Mouse (Mus musculus) liver, embryonic 12.5 days (tissue): ENCODE data around the gene Akap13. TPM values are rescaled to one million over a fixed set of nuclear protein-coding genes. Genes with fewer than 3 reads are reported as not detected.
"Not testable (repeated sequence)": the region's sequence is repeated elsewhere in the genome, so short reads cannot be mapped to it uniquely, and the experiment has no call there.

Experiments used
- ATAC-seq: fragments of 200-750 bp; cut with Nextera tagmentation; 2 replicates; pipeline ENCODE4 v1.8.0; 2017; ENCODE audit warnings: moderate number of reproducible peaks, mild to moderate bottlenecking, moderate library complexity
- H3K27ac ChIP-seq: fragments of 300-500 bp; sonication (generic); 2 replicates; pipeline ENCODE4 v1.5.1; 2016; ENCODE audit warnings: mild to moderate bottlenecking
- H3K27me3 ChIP-seq: fragments of 300-500 bp; sonication (generic); replicated peaks from 2 replicates; pipeline ENCODE4 v1.6.1; 2016; ENCODE audit warnings: mild to moderate bottlenecking, moderate library complexity
- H3K36me3 ChIP-seq: fragments of 300-500 bp; sonication (generic); 2 replicates; pipeline ENCODE4 v1.6.1; 2016; ENCODE audit warnings: mild to moderate bottlenecking, moderate library complexity
- H3K4me1 ChIP-seq: fragments of 300-500 bp; sonication (generic); 2 replicates; pipeline ENCODE4 v1.6.1; 2016
- H3K4me2 ChIP-seq: fragments of 300-500 bp; sonication (generic); 2 replicates; pipeline ENCODE4 v1.6.1; 2016; ENCODE audit warnings: mild to moderate bottlenecking, moderate library complexity
- H3K4me3 ChIP-seq: fragments of 300-500 bp; sonication (generic); 2 replicates; pipeline ENCODE4 v1.5.1; 2016; ENCODE audit warnings: mild to moderate bottlenecking, moderate library complexity
- H3K9ac ChIP-seq: fragments of 300-500 bp; sonication (generic); 2 replicates; pipeline ENCODE4 v1.6.1; 2016; ENCODE audit warnings: mild to moderate bottlenecking, moderate library complexity
- H3K9me3 ChIP-seq: fragments of 300-500 bp; sonication (generic); replicated peaks from 2 replicates; pipeline ENCODE4 v1.6.1; 2016; ENCODE audit warnings: mild to moderate bottlenecking, moderate library complexity
- WGBS: fragments of 180-500 bp; shearing (Covaris S2); methylation state at CpG from one replicate; pipeline ENCODE4 v1.1.7; 2016; ENCODE audit not compliant: insufficient replicate concordance; 5-methylcytosine and 5-hydroxymethylcytosine counted together
- polyA plus RNA-seq: library from polyadenylated mRNA; unstranded; fragments of >200 nt; fragmentation: Nextera tagmentation; extraction: Ambion mirVana; gene quantifications from 2 replicates; pipeline ENCODE4 v1.2.1, GENCODE M21; 2016

Gene Akap13
- polyA plus RNA-seq, 1 experiment from 2014 or later: 37.9 TPM

DNA sequence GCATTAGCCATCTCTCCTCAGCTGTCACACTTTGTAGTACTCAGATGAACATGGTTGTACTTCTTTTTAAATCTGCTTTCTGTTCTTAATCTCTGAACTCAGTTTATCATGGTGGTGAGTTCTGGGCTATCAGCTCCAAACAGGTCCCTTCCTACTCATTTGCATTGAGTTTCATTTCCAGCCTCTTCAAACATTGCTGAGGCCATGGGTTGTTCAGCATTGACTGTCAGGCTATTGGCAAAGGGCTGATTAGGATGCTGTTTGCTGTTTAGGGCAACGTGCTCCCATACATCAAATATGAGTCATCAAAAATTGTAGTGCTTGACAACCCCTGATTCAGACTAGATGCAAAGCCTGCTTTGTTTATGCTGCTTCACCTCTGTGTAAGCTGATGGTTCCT, 268.7 kb downstream of the Akap13 start:
- Histone ChIP-seq H3K4me3 (no peak overlapping the region), H3K4me1 (peaks cover 12% of the 10 kb centered on the region), H3K27me3 (no peaks in the 10 kb centered on the region), H3K36me3 (peaks cover 93% of the 10 kb centered on the region), H3K4me2 (no peak overlapping the region), H3K9ac (no peak overlapping the region), H3K9me3 (no peaks in the 10 kb centered on the region), H3K27ac (no peak overlapping the region)
- ATAC-seq: peak; percentile 49
- 29% methylated on average over 1 of the region's 1 CpGs for WGBS

DNA sequence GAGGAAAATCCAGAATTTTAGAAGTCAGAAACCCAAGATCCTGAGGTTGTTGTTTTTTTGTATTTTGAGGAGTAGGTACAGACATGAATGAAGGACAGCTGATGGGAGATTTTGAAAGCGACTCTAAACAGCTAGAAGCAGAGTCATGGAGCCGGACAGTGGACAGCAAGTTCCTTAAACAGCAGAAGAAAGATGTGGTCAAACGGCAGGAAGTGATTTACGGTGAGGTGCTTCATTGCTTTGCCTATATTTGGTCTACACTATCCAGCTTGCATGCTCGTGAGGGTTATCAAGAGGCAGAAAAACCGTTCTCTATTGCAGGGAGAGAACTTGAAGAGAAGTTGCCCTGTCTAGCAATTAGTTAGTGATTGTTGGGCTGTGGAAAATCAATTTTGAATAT, 270.6 kb downstream of the Akap13 start:
- Histone ChIP-seq H3K4me2 (no peak overlapping the region), H3K4me1 (peaks cover 12% of the 10 kb centered on the region), H3K9me3 (no peaks in the 10 kb centered on the region), H3K9ac (no peak overlapping the region), H3K27ac (no peak overlapping the region), H3K4me3 (no peak overlapping the region), H3K36me3 (peaks cover 95% of the 10 kb centered on the region), H3K27me3 (no peaks in the 10 kb centered on the region)
- ATAC-seq: no peak
- WGBS: 44% methylated on average over 6 of the region's 6 CpGs

DNA sequence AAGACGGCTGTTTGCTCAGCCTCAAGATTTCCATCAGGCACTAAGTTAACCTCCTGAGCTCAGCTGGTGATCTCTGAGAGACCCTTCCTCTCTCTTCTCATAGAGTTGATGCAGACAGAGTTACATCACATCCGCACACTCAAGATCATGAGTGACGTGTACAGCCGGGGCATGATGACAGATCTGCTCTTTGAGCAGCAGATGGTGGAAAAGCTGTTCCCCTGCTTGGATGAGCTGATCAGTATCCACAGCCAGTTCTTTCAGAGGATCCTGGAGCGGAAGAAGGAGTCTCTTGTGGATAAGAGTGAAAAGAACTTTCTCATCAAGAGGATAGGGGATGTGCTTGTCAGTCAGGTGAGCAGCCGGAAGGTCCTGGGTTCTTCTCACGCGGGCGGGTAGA, 271.5 kb downstream of the Akap13 start:
- Histone ChIP-seq H3K4me1 (peaks cover 12% of the 10 kb centered on the region), H3K9ac (no peak overlapping the region), H3K36me3 (peaks cover 97% of the 10 kb centered on the region), H3K27ac (no peak overlapping the region), H3K4me2 (no peak overlapping the region), H3K9me3 (no peaks in the 10 kb centered on the region), H3K4me3 (no peak overlapping the region), H3K27me3 (no peaks in the 10 kb centered on the region)
- no peak for ATAC-seq
- WGBS: 93% methylated on average over 9 of the region's 9 CpGs

DNA sequence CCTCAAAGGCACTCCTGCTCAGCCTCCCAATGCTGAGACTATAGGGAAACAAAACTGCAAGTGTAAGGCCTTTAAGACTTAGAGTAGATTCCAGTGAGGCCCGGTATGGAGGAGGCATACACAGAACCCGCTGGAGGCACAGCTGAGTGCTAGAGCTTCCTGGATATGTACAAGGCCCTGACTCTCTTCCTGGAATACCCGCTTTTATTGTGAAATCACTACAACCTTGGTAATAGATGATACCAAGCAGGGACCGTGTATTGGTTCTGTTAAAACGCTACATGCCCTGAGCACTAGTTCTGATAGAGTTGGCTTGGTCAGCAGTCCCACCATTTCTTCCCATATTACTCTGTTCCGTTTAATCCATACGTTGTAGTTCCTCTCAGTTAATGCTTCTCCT, 274.3 kb downstream of the Akap13 start:
- Histone ChIP-seq H3K9me3 (no peaks in the 10 kb centered on the region), H3K4me1 (no peaks in the 10 kb centered on the region), H3K9ac (no peak overlapping the region), H3K36me3 (peaks cover 97% of the 10 kb centered on the region), H3K27ac (no peak overlapping the region), H3K27me3 (no peaks in the 10 kb centered on the region), H3K4me3 (no peak overlapping the region), H3K4me2 (no peak overlapping the region)
- no peak for ATAC-seq
- 85% methylated on average over 7 of the region's 7 CpGs for WGBS

DNA sequence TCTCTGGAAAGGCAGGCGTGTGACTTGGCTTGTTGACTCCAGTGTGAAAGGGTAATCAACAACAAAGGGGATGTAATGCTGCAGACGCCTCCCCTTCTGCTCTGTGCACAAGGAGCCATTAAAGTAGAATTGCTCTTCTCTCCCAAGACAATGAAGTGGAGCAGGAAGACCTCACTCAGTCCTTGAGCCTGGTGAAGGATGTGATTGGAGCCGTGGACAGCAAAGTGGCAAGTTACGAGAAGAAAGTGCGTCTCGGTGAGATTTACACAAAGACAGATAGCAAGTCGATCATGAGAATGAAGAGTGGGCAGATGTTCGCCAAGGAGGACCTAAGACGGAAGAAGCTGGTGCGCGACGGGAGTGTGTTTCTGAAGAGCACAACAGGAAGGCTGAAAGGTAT, 274.9 kb downstream of the Akap13 start:
- peaks cover 98% of the 10 kb centered on the region for H3K36me3 ChIP-seq
- ATAC-seq: no peak
- 84% methylated on average over 12 of the region's 12 CpGs for WGBS
- H3K9ac ChIP-seq: no peak overlapping the region
- H3K4me1 ChIP-seq: no peaks in the 10 kb centered on the region
- H3K27ac ChIP-seq: no peak overlapping the region
- no peaks in the 10 kb centered on the region for H3K27me3 ChIP-seq
- no peak overlapping the region for H3K4me3 ChIP-seq
- H3K9me3 ChIP-seq: no peaks in the 10 kb centered on the region
- H3K4me2 ChIP-seq: no peak overlapping the region

DNA sequence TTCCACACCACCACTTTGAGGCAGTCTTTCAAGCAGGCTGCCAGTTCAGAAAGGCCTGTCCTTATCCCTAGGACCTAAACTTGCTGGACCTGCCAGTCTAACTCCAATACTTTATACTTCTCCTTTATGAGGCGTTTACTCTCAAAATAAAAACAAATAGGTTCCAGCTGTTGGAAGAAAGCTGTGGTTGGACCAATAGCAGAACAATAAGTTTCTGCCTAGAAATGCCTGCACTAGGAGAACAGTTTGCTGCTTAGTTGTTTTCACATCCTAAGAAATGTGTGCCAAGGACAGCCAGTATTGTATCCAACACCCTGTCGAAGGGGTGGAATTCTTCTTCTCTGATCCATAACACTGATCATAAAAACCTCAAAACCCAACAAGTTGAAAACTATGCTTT, 276.6 kb downstream of the Akap13 start:
- Histone ChIP-seq H3K36me3 (peaks cover 97% of the 10 kb centered on the region), H3K4me3 (no peak overlapping the region), H3K9ac (no peak overlapping the region), H3K27ac (no peak overlapping the region), H3K9me3 (no peaks in the 10 kb centered on the region), H3K4me2 (no peak overlapping the region), H3K27me3 (no peaks in the 10 kb centered on the region), H3K4me1 (no peaks in the 10 kb centered on the region)
- WGBS: 89% methylated on average over 2 of the region's 2 CpGs
- ATAC-seq: no peak

DNA sequence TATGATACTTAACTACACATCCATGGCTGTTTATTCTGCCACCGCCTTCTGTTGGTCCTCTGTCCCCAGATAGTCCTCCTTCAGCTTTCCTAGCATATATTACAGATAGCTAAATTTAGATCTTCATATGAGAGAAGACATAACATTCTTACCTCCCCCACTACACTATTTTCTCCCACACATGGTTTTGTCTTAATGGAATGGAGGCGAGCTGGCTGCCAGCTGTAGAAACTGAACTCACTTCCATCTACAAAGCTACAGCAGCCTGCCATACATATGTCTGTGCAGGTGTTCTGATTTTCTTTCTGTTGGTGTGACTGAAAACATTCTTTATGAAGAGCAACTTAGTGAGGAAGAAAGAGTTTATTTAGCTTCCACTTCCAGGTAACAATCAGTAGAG, 277.8 kb downstream of the Akap13 start:
- Histone ChIP-seq H3K36me3 (peaks cover 97% of the 10 kb centered on the region), H3K4me2 (no peak overlapping the region), H3K27me3 (no peaks in the 10 kb centered on the region), H3K27ac (no peak overlapping the region), H3K4me1 (no peaks in the 10 kb centered on the region), H3K4me3 (no peak overlapping the region), H3K9me3 (no peaks in the 10 kb centered on the region), H3K9ac (no peak overlapping the region)
- ATAC-seq: no peak
- 88% methylated on average over 2 of the region's 2 CpGs for WGBS

DNA sequence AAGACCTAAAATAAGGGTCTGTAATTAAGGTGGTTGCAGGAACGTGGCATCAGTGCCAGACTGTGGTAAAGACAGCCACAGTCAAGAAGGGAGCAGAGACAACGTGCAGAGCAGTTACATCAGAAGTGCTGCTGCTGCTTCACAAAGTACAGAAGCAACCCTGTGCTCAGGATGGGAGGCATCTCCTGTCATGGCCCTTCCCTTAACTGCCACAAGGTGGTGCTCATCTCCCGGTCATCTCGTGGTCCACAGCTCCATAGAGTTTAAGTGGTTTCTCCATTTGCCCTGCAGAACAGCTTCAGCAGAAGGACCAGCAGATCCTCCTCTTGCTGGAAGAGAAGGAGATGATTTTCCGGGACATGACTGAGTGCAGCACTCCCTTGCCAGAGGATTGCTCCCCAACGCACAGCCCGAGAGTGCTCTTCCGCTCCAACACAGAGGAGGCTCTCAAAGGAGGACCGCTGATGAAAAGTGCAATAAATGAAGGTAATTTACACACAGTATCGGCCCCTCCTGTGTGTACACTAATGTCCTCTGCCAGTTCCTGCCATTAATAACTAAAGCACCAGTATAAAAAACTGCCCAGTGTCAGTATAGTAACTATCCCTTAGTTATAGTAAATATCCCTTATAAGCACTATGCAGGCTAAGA, 283.9 kb downstream of the Akap13 start:
- Histone ChIP-seq H3K36me3 (peaks cover 96% of the 10 kb centered on the region), H3K4me1 (peaks cover under 1% of the 10 kb centered on the region; the same call in 1 of the 2 replicates), H3K27ac (no peak overlapping the region), H3K9me3 (no peaks in the 10 kb centered on the region), H3K27me3 (no peaks in the 10 kb centered on the region), H3K4me2 (no peak overlapping the region), H3K9ac (no peak overlapping the region), H3K4me3 (no peak overlapping the region)
- ATAC-seq: peak; percentile 79
- WGBS: 58% methylated on average over 10 of the region's 10 CpGs

DNA sequence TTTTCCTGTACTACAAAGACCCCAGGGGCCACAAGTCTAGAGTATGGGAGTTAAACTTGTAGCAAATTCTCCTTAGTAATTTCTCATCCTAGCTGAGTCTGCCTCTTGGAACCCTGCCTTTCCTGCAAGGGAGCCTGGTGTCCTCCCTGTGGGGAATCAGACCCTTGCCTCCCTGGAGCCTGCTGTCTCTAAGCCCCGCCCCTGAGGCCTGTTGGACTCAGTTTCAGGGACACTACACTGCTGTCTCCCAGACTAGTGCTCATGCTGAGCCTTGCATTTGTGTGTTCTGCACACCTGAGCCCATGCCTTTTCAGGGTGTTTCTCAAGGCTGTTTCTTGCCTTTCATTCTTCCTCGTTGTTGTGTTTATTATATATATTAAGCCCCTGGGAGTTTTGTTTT, 289.2 kb downstream of the Akap13 start:
- peaks cover 26% of the 10 kb centered on the region for H3K4me1 ChIP-seq
- H3K27ac ChIP-seq: no peak overlapping the region
- ATAC-seq: no peak
- no peaks in the 10 kb centered on the region for H3K9me3 ChIP-seq
- H3K9ac ChIP-seq: no peak overlapping the region
- H3K4me2 ChIP-seq: no peak overlapping the region
- H3K27me3 ChIP-seq: no peaks in the 10 kb centered on the region
- no peak overlapping the region for H3K4me3 ChIP-seq
- H3K36me3 ChIP-seq: peaks cover 92% of the 10 kb centered on the region
- WGBS: 64% methylated on average over 2 of the region's 2 CpGs

DNA sequence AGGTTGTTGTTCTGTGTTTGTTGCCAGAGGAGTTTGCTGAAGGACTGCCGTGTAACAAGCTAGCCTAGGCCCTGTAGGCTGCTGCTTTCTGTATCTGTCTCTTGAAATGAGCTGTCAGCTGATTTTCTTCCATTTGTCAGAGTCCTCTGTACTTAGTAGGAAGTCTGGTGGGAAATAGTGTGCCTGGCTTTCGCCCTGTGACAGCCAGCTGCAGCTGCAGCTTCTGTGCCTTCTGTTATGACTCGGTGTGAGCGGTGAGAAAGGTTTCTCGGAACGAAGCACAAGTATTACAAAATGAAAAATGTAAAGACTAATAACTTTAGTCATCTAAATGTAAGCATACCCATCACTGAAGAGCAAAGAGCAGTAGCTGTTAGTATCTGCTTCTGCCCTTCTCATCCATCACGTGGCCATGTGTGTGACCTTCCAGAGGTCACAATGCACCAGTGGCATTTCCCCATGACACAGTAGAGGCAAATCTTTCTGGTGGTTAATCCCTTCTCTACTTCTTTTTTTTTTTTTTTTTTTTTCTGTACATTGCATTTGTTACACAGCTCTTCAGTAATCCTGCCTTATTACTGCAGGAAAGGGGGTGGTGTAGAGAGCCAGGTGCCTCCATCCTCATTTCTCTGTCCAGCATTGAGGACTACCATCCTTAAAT, 289.8 kb downstream of the Akap13 start:
- no peak overlapping the region for H3K4me3 ChIP-seq
- ATAC-seq: no peak
- H3K4me1 ChIP-seq: peaks cover 32% of the 10 kb centered on the region
- H3K4me2 ChIP-seq: no peak overlapping the region
- no peak overlapping the region for H3K9ac ChIP-seq
- H3K27me3 ChIP-seq: no peaks in the 10 kb centered on the region
- WGBS: 85% methylated on average over 7 of the region's 7 CpGs
- H3K27ac ChIP-seq: no peak overlapping the region
- peaks cover 92% of the 10 kb centered on the region for H3K36me3 ChIP-seq
- no peaks in the 10 kb centered on the region for H3K9me3 ChIP-seq

DNA sequence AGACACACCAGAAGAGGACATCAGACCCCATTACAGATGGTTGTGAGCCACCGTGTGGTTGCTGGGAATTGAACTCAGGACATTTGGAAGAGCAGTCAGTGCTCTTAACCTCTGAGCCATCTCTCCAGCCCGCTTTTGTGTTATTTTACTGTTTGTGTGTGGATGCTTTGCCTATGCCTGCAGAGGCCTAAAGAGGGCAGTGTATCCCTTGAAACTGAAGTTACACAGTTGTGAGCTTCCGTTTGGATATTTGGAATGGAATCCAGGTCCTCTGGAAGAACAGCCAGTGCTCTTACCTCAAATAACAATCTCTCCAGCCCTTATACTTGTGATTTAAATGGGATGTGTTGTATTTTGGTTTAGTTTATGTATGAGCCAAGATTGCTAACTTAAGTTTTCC, 290.6 kb downstream of the Akap13 start:
- H3K27ac ChIP-seq, H3K9ac ChIP-seq, ATAC-seq, H3K4me3 ChIP-seq, H3K4me2 ChIP-seq, H3K27me3 ChIP-seq, H3K9me3 ChIP-seq: not testable (repeated sequence)
- Histone ChIP-seq H3K4me1 (peaks cover 40% of the 10 kb centered on the region), H3K36me3 (peaks cover 93% of the 10 kb centered on the region)
- WGBS: 74% methylated on average over 3 of the region's 3 CpGs

DNA sequence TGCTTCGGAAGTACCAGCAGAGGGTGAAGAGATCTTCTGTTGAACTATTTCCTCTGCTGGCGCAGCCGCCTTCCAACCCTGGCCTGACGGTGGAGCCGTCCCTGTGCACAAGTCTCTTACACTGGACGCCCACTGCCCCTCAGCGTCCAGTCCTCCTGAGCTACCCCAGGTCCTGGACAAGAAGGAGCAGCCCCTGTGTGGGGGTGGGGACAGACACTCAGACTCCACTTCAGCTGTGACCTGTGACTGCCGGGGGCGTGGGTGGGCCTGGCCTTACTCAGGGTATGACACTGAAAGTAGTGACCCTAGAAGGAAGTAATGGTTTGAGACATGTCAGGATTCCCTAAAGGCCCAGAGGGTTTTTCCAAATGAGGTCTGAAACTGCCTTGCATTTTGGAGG, 295.2 kb downstream of the Akap13 start:
- Histone ChIP-seq H3K27me3 (no peaks in the 10 kb centered on the region), H3K27ac (peak overlapping the region; percentile 83), H3K9ac (peak overlapping the region; percentile 32), H3K4me2 (peak overlapping the region; percentile 51), H3K9me3 (no peaks in the 10 kb centered on the region), H3K4me3 (no peak overlapping the region), H3K4me1 (peaks cover 71% of the 10 kb centered on the region), H3K36me3 (peaks cover 94% of the 10 kb centered on the region)
- 84% methylated on average over 9 of the region's 9 CpGs for WGBS
- ATAC-seq: no peak; the same call in 1 of the 2 replicates
